Mouse (Mus musculus): ENCODE results near the gene 4930447C04Rik. TPM values are rescaled to one million over a fixed set of nuclear protein-coding genes. Genes with fewer than 3 reads are reported as not detected.

Gene 4930447C04Rik
- total and polyA plus RNA-seq, 3 experiments: 0.30 to 0.47 TPM; not detected in 1

- WGBS: 3% methylated on average over 12 of the region's 12 CpGs
- H3K4me3 ChIP-seq: peak overlapping the region; percentile 35
- H3K9ac ChIP-seq (ENCODE audit: low read depth, low read length): no peak overlapping the region
- no peaks in the 10 kb centered on the region for H3K79me2 ChIP-seq (replicated peaks; ENCODE audit: control insufficient read depth, insufficient read depth, low read length)
- intact Hi-C loops (cut with DNase I): loop anchor here (1.0 to 5.0 kb wide), 3 partner anchors 129 to 514 kb away; no protein-coding TSS in a partner anchor
- H3K27me3 ChIP-seq (ENCODE audit: control insufficient read depth, insufficient read depth, low read length): no peaks in the 10 kb centered on the region
- TF ChIP-seq POLR2A (IDR thresholded peaks at IDR 0.05; ENCODE audit: insufficient read depth, low read depth, low read length): no peak
- peak; percentile 86 for TF ChIP-seq EP300 (IDR thresholded peaks at IDR 0.05; ENCODE audit: insufficient read depth, low read depth, low read length)
- TF ChIP-seq CTCF (IDR thresholded peaks at IDR 0.05): no peak; the same call in 1 of the 2 replicates
- DNase-seq: peak; percentile 72
- H3K4me1 ChIP-seq (ENCODE audit: control insufficient read depth, insufficient read depth, low read length): no peaks in the 10 kb centered on the region; the same call in 1 of the 2 replicates
- H3K27ac ChIP-seq: no peak overlapping the region
- H3K36me3 ChIP-seq (ENCODE audit: control insufficient read depth, insufficient read depth, low read length): no peaks in the 10 kb centered on the region
These were observed 36.1 kb upstream of the 4930447C04Rik start for GRCm38 (mm10) chr12:72976718-72977117.

GRCm38 (mm10) chr12:72976172-72976571 lies 35.6 kb upstream of the 4930447C04Rik start:
- H3K79me2 ChIP-seq (replicated peaks; ENCODE audit: control insufficient read depth, insufficient read depth, low read length): no peaks in the 10 kb centered on the region
- no peak overlapping the region for H3K27ac ChIP-seq
- H3K9ac ChIP-seq (ENCODE audit: low read depth, low read length): no peak overlapping the region
- H3K27me3 ChIP-seq (ENCODE audit: control insufficient read depth, insufficient read depth, low read length): no peaks in the 10 kb centered on the region
- no peaks in the 10 kb centered on the region for H3K36me3 ChIP-seq (ENCODE audit: control insufficient read depth, insufficient read depth, low read length)
- no peak for DNase-seq
- intact Hi-C loops (cut with DNase I): loop anchor here (1.0 to 5.0 kb wide), 3 partner anchors 129 to 514 kb away; no protein-coding TSS in a partner anchor
- H3K4me3 ChIP-seq: peak overlapping the region; percentile 35
- TF ChIP-seq CTCF (IDR thresholded peaks at IDR 0.05): no peak
- TF ChIP-seq EP300 (IDR thresholded peaks at IDR 0.05; ENCODE audit: insufficient read depth, low read depth, low read length): no peak
- TF ChIP-seq POLR2A (IDR thresholded peaks at IDR 0.05; ENCODE audit: insufficient read depth, low read depth, low read length): no peak
- 21% methylated on average over 7 of the region's 7 CpGs for WGBS
- no peaks in the 10 kb centered on the region; the same call in 1 of the 2 replicates for H3K4me1 ChIP-seq (ENCODE audit: control insufficient read depth, insufficient read depth, low read length)

DNA sequence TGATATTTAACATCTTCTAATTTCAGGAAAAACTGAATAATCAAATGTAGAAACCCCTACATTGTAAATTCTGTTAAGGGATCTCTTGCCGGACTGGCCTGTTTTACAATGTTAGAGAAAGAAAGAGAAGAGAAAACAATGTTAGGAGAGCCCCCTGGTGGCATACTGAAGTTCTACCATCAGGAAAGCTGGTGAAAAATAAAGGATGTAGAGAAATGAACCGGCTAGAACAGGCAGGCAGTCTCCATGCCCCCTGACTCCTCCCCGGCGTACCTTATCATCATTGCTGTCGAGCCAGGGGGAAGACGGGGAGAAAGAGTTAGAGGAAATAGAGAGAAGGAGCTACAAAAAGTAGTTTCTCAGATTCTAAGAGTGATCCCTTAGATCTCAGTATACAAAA lies 32.6 kb upstream of the 4930447C04Rik start:
- peak; percentile 87 for TF ChIP-seq CTCF (IDR thresholded peaks at IDR 0.05)
- no peak for TF ChIP-seq EP300 (IDR thresholded peaks at IDR 0.05; ENCODE audit: insufficient read depth, low read depth, low read length)
- intact Hi-C loops (cut with DNase I): no loop called here
- H3K4me3 ChIP-seq: no peak overlapping the region
- no peaks in the 10 kb centered on the region; the same call in 1 of the 2 replicates for H3K4me1 ChIP-seq (ENCODE audit: control insufficient read depth, insufficient read depth, low read length)
- no peaks in the 10 kb centered on the region for H3K27me3 ChIP-seq (ENCODE audit: control insufficient read depth, insufficient read depth, low read length)
- H3K79me2 ChIP-seq (replicated peaks; ENCODE audit: control insufficient read depth, insufficient read depth, low read length): no peaks in the 10 kb centered on the region
- no peak overlapping the region for H3K9ac ChIP-seq (ENCODE audit: low read depth, low read length)
- H3K36me3 ChIP-seq (ENCODE audit: control insufficient read depth, insufficient read depth, low read length): no peaks in the 10 kb centered on the region
- DNase-seq: peak in 1 of 2 experiments; percentile 39
- 2% methylated on average over 6 of the region's 6 CpGs for WGBS
- H3K27ac ChIP-seq: no peak overlapping the region

DNA sequence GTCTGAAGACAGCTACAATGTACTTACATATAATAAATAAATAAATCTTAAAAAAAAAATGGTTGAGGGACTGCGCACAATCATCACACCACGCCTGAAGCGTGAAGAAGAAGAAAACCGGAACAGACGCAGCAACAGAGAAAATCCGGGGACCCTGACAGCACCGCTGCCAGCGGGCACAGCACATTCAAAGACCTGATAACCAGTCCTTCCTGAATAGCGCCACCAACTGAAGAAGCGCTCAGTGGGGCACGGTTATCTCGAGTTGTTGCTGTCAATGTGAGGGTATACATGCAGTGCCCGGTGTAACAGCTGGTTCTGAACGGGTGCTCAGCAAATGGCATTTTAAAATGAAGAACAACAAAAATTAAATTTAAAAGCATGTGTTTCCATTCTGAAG lies 30.0 kb upstream of the 4930447C04Rik start:
- no peak for DNase-seq
- no peaks in the 10 kb centered on the region for H3K79me2 ChIP-seq (replicated peaks; ENCODE audit: control insufficient read depth, insufficient read depth, low read length)
- H3K9ac ChIP-seq (ENCODE audit: low read depth, low read length): no peak overlapping the region
- no peaks in the 10 kb centered on the region for H3K36me3 ChIP-seq (ENCODE audit: control insufficient read depth, insufficient read depth, low read length)
- TF ChIP-seq EP300 (IDR thresholded peaks at IDR 0.05; ENCODE audit: insufficient read depth, low read depth, low read length) (no peak), CTCF (IDR thresholded peaks at IDR 0.05) (no peak), POLR2A (IDR thresholded peaks at IDR 0.05; ENCODE audit: insufficient read depth, low read depth, low read length) (no peak)
- no peaks in the 10 kb centered on the region for H3K27me3 ChIP-seq (ENCODE audit: control insufficient read depth, insufficient read depth, low read length)
- no peak overlapping the region for H3K4me3 ChIP-seq
- H3K4me1 ChIP-seq (ENCODE audit: control insufficient read depth, insufficient read depth, low read length): no peaks in the 10 kb centered on the region
- WGBS: 65% methylated on average over 14 of the region's 14 CpGs
- H3K27ac ChIP-seq: no peak overlapping the region
- intact Hi-C loops (cut with DNase I): no loop called here

GRCm38 (mm10) chr12:72967541-72967940 lies 27.0 kb upstream of the 4930447C04Rik start:
- Histone ChIP-seq H3K4me3 (no peak overlapping the region), H3K9ac (ENCODE audit: low read depth, low read length) (no peak overlapping the region), H3K79me2 (replicated peaks; ENCODE audit: control insufficient read depth, insufficient read depth, low read length) (no peaks in the 10 kb centered on the region), H3K36me3 (ENCODE audit: control insufficient read depth, insufficient read depth, low read length) (no peaks in the 10 kb centered on the region), H3K27ac (no peak overlapping the region), H3K27me3 (ENCODE audit: control insufficient read depth, insufficient read depth, low read length) (no peaks in the 10 kb centered on the region), H3K4me1 (ENCODE audit: control insufficient read depth, insufficient read depth, low read length) (no peaks in the 10 kb centered on the region)
- WGBS: 81% methylated on average over 7 of the region's 7 CpGs
- TF ChIP-seq CTCF (IDR thresholded peaks at IDR 0.05) (no peak), EP300 (IDR thresholded peaks at IDR 0.05; ENCODE audit: insufficient read depth, low read depth, low read length) (no peak), POLR2A (IDR thresholded peaks at IDR 0.05; ENCODE audit: insufficient read depth, low read depth, low read length) (no peak)
- intact Hi-C loops (cut with DNase I): no loop called here
- no peak for DNase-seq

GRCm38 (mm10) chr12:72962761-72963160 lies 22.2 kb upstream of the 4930447C04Rik start:
- Histone ChIP-seq H3K4me1 (ENCODE audit: control insufficient read depth, insufficient read depth, low read length) (no peaks in the 10 kb centered on the region), H3K9ac (ENCODE audit: low read depth, low read length) (no peak overlapping the region), H3K36me3 (ENCODE audit: control insufficient read depth, insufficient read depth, low read length) (no peaks in the 10 kb centered on the region), H3K79me2 (replicated peaks; ENCODE audit: control insufficient read depth, insufficient read depth, low read length) (no peaks in the 10 kb centered on the region), H3K4me3 (no peak overlapping the region), H3K27me3 (ENCODE audit: control insufficient read depth, insufficient read depth, low read length) (no peaks in the 10 kb centered on the region), H3K27ac (no peak overlapping the region)
- intact Hi-C loops (cut with DNase I): no loop called here
- TF ChIP-seq POLR2A (IDR thresholded peaks at IDR 0.05; ENCODE audit: insufficient read depth, low read depth, low read length) (no peak), CTCF (IDR thresholded peaks at IDR 0.05) (0 out of 2 replicates have a peak, but pooled peaks have one; percentile 9), EP300 (IDR thresholded peaks at IDR 0.05; ENCODE audit: insufficient read depth, low read depth, low read length) (no peak)
- WGBS: 66% methylated on average over 6 of the region's 6 CpGs
- DNase-seq: no peak

Measured in heart, adult 2 months (tissue).